Mouse (Mus musculus): ENCODE data around the gene Zmat3. TPM values are rescaled to one million over a fixed set of nuclear protein-coding genes. Genes with fewer than 3 reads are reported as not detected.
A peak's percentile ranks its signal among the peaks of the same experiment; 100 is the strongest.

Zmat3 gene
- polyA plus RNA-seq, 1 experiment from 2014 or later, result 4.9 TPM

DNA sequence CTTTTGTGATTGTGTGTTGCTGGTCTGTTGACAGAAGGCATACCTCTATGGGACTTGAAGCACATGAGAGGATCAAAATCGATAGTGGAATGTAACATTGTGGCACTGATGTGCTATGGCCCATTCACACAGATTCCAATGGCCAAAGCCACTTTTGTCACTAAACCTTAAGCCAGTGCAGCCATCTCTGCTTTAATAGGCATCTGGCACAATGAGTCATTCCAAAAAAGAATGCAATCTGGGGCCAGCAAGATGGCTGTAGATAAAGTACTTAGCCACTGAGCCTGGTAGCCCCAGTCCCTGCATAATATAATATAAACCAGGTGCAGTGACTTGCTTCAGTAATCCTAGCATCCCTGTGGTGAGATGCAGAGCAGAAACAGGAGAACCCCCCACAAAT is 1.7 kb upstream of the Zmat3 start:
- ATAC-seq (ENCODE audit: insufficient number of reproducible peaks, insufficient read depth, low FRiP score, low read depth), result no peak
- WGBS, result 74% methylated on average over 1 of the region's 1 CpGs

DNA sequence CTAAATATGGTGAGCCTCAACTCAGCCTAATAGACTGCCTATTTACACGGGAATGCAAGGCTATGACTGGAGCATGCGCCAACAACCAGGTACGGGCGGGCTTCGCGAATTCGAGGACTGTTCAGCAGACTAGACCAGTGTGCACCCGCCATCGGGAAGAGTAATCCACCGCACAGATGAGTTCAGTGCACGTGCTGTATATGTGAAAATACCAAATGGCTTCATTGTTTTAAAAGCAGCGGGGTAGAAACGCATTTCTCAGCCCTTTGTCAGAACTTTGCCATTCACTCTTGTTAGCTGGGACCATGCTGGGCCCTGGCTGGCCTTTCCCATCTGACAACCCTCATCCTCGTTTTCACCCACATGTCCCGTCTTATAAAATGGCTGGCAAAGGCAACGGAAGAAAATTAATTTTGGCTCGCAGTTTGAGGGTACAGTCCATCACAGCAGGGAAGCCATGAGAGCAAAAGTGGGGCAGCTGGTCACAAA is 476 bp upstream of the Zmat3 start:
- WGBS, result 58% methylated on average over 17 of the region's 17 CpGs
- no peaks in the 10 kb centered on the region for H3K9me3 ChIP-seq (ENCODE audit: control insufficient read depth, low read length)
- H3K36me3 ChIP-seq (ENCODE audit: control insufficient read depth, insufficient read depth, low read length), result no peaks in the 10 kb centered on the region
- peaks cover 4 to 7% of the 10 kb centered on the region in 2 experiments for H3K4me1 ChIP-seq (ENCODE audit: control insufficient read depth in 2 of 2, insufficient read depth in 2 of 2, low read length in 2 of 2)
- ATAC-seq (ENCODE audit: insufficient number of reproducible peaks, insufficient read depth, low FRiP score, low read depth), result no peak
- peak overlapping the region; percentile 87 for H3K4me2 ChIP-seq (ENCODE audit: low read length)
- peak overlapping the region; percentile 86 for H3K9ac ChIP-seq (ENCODE audit: low read length)
- H3K4me3 ChIP-seq (ENCODE audit: control insufficient read depth in 1 of 2, insufficient read depth in 1 of 2, low read depth in 1 of 2, low read length in 2 of 2), result peak overlapping the region; percentile 77 to 92; a peak in 3 of 4 replicates
- H3K27ac ChIP-seq (replicated peaks in 1 of 2; ENCODE audit: control insufficient read depth in 1 of 2, insufficient read depth in 1 of 2, low read depth in 2 of 2, low read length in 2 of 2), result no peak overlapping the region
- no peaks in the 10 kb centered on the region for H3K27me3 ChIP-seq (ENCODE audit: control insufficient read depth, insufficient read depth, low read length)

More for the DNA sequence above, 1.7 kb upstream of the Zmat3 start:
- H3K9ac ChIP-seq (ENCODE audit: low read length), result no peak overlapping the region
- H3K9me3 ChIP-seq (ENCODE audit: control insufficient read depth, low read length), result no peaks in the 10 kb centered on the region
- H3K36me3 ChIP-seq (ENCODE audit: control insufficient read depth, insufficient read depth, low read length), result no peaks in the 10 kb centered on the region
- no peak overlapping the region for H3K4me3 ChIP-seq (ENCODE audit: control insufficient read depth in 1 of 2, insufficient read depth in 1 of 2, low read depth in 1 of 2, low read length in 2 of 2)
- H3K27me3 ChIP-seq (ENCODE audit: control insufficient read depth, insufficient read depth, low read length), result no peaks in the 10 kb centered on the region
- H3K4me1 ChIP-seq (ENCODE audit: control insufficient read depth in 2 of 2, insufficient read depth in 2 of 2, low read length in 2 of 2), result peaks cover 4 to 7% of the 10 kb centered on the region in 2 experiments
- H3K4me2 ChIP-seq (ENCODE audit: low read length), result no peak overlapping the region
- H3K27ac ChIP-seq (replicated peaks in 1 of 2; ENCODE audit: control insufficient read depth in 1 of 2, insufficient read depth in 1 of 2, low read depth in 2 of 2, low read length in 2 of 2), result no peak overlapping the region

DNA sequence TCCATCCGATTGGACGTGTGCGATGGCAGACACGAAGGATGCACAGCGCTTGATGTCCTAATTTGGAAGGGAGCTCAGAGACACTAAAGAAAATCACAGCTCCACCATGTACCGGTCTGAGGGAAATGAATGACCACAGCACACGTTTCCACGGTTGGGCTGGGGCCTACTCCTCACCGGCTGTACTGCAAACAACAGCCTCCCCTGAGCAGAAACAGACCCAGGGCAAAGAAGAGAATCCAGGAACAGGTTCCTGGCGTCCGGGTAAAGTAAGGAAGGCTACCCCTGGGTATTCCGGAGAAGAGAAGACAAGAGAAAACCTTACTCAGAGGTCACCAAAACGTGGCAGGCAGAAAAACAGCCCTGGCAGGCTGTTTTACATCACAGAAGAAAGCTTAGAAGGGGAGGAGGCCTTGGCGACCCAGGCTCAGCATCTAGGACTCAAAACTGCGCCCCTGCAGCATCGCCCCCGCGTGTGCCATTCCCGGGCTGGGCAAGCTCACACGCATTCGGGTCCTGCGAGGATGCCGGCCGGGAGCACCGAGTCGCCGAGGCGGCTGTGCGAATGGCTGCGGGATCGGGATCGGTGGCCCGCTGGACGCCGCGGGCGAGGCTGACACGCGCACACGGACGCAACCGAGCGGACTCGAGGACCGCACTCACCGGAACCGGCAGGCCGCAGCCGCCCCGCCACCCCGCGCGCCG is 821 bp downstream of the Zmat3 start:
- Histone ChIP-seq H3K27me3 (ENCODE audit: control insufficient read depth, insufficient read depth, low read length) (no peaks in the 10 kb centered on the region), H3K9me3 (ENCODE audit: control insufficient read depth, low read length) (no peaks in the 10 kb centered on the region), H3K4me3 (ENCODE audit: control insufficient read depth in 1 of 2, insufficient read depth in 1 of 2, low read depth in 1 of 2, low read length in 2 of 2) (peak overlapping the region; percentile 77 to 92), H3K36me3 (ENCODE audit: control insufficient read depth, insufficient read depth, low read length) (no peaks in the 10 kb centered on the region), H3K4me2 (ENCODE audit: low read length) (peak overlapping the region; percentile 87), H3K27ac (replicated peaks in 1 of 2; ENCODE audit: control insufficient read depth in 1 of 2, insufficient read depth in 1 of 2, low read depth in 2 of 2, low read length in 2 of 2) (peak overlapping the region; percentile 36 to 74), H3K4me1 (ENCODE audit: control insufficient read depth in 2 of 2, insufficient read depth in 2 of 2, low read length in 2 of 2) (peaks cover 9 to 13% of the 10 kb centered on the region in 2 experiments), H3K9ac (ENCODE audit: low read length) (peak overlapping the region; percentile 86)
- WGBS, result under 1% methylated on average over 54 of the region's 54 CpGs
- peak; percentile 45; the same call in 1 of the 2 replicates for ATAC-seq (ENCODE audit: insufficient number of reproducible peaks, insufficient read depth, low FRiP score, low read depth)

DNA sequence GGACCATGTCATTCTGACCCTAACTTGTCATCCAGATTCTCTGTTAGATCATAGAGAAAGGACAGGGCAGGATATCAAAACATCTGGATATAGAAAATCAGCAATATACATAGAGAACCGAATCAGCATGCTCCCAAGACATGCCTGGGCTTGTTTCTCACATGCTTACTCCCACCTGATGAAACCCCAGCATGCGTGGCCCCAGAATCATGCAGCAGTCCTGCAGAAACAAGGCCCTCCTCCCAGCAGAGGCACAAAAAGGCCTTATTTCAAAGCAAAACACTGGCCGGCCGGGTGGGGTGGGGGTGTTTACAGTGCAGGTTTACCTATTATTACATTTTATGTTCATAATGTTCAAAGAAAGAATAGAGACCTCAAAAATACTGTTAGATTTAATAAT is 1.6 kb downstream of the Zmat3 start:
- no peaks in the 10 kb centered on the region for H3K27me3 ChIP-seq (ENCODE audit: control insufficient read depth, insufficient read depth, low read length)
- peak overlapping the region; percentile 87 for H3K4me2 ChIP-seq (ENCODE audit: low read length)
- H3K9me3 ChIP-seq (ENCODE audit: control insufficient read depth, low read length), result no peaks in the 10 kb centered on the region
- no peak overlapping the region for H3K27ac ChIP-seq (replicated peaks in 1 of 2; ENCODE audit: control insufficient read depth in 1 of 2, insufficient read depth in 1 of 2, low read depth in 2 of 2, low read length in 2 of 2)
- H3K36me3 ChIP-seq (ENCODE audit: control insufficient read depth, insufficient read depth, low read length), result no peaks in the 10 kb centered on the region
- WGBS, result 69% methylated on average over 4 of the region's 4 CpGs
- H3K9ac ChIP-seq (ENCODE audit: low read length), result peak overlapping the region; percentile 86
- no peak overlapping the region for H3K4me3 ChIP-seq (ENCODE audit: control insufficient read depth in 1 of 2, insufficient read depth in 1 of 2, low read depth in 1 of 2, low read length in 2 of 2)
- peaks cover 9 to 13% of the 10 kb centered on the region in 2 experiments for H3K4me1 ChIP-seq (ENCODE audit: control insufficient read depth in 2 of 2, insufficient read depth in 2 of 2, low read length in 2 of 2)
- no peak for ATAC-seq (ENCODE audit: insufficient number of reproducible peaks, insufficient read depth, low FRiP score, low read depth)

DNA sequence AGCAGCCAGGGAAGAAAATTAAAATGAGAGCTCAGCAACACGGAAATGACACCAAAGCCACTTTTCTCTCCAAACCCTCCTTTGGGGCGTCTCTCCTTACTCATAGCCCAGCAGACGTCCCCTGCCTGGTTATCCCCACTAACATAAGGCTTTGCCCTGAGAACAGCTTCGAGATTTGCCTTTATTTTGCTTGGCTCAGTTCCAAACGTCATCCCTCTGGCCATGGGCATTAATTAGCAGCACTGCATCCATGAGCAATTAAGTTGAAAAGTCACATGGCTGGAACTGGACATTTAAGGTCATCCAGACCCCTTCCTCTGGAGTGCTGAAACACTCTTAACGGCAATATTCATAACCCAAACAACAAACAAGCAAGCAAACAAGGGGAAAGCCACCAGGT is 4.6 kb downstream of the Zmat3 start:
- H3K4me1 ChIP-seq (ENCODE audit: control insufficient read depth in 2 of 2, insufficient read depth in 2 of 2, low read length in 2 of 2), result peaks cover 8 to 12% of the 10 kb centered on the region in 2 experiments
- H3K27me3 ChIP-seq (ENCODE audit: control insufficient read depth, insufficient read depth, low read length), result no peaks in the 10 kb centered on the region
- H3K4me2 ChIP-seq (ENCODE audit: low read length), result no peak overlapping the region
- H3K27ac ChIP-seq (replicated peaks in 1 of 2; ENCODE audit: control insufficient read depth in 1 of 2, insufficient read depth in 1 of 2, low read depth in 2 of 2, low read length in 2 of 2), result no peak overlapping the region
- ATAC-seq (ENCODE audit: insufficient number of reproducible peaks, insufficient read depth, low FRiP score, low read depth), result no peak
- H3K9ac ChIP-seq (ENCODE audit: low read length), result no peak overlapping the region
- no peak overlapping the region for H3K4me3 ChIP-seq (ENCODE audit: control insufficient read depth in 1 of 2, insufficient read depth in 1 of 2, low read depth in 1 of 2, low read length in 2 of 2)
- no peaks in the 10 kb centered on the region for H3K9me3 ChIP-seq (ENCODE audit: control insufficient read depth, low read length)
- WGBS, result 62% methylated on average over 6 of the region's 6 CpGs
- no peaks in the 10 kb centered on the region for H3K36me3 ChIP-seq (ENCODE audit: control insufficient read depth, insufficient read depth, low read length)

DNA sequence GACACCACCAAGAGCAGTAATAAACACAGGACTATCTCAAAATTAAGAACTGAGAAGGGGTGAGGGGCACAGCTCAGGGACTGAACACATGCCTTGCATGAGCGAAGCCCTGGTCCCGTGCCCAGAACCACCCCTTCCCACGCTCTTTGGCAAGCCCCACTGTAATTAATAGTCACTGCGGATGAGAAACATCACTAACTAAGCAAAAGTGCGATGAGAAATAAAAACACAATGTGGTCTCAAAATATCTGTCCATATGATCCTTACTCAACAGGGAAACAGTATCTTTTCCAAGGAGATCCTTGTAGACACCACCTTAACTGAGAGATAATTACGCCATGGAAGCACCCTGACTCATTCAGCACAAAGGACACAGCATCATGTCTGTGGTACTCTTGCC is 17.9 kb downstream of the Zmat3 start:
- no peak overlapping the region for H3K4me3 ChIP-seq (ENCODE audit: control insufficient read depth in 1 of 2, insufficient read depth in 1 of 2, low read depth in 1 of 2, low read length in 2 of 2)
- no peak overlapping the region for H3K9ac ChIP-seq (ENCODE audit: low read length)
- 86% methylated on average over 6 of the region's 6 CpGs for WGBS
- H3K27ac ChIP-seq (replicated peaks in 1 of 2; ENCODE audit: control insufficient read depth in 1 of 2, insufficient read depth in 1 of 2, low read depth in 2 of 2, low read length in 2 of 2), result no peak overlapping the region
- no peak for ATAC-seq (ENCODE audit: insufficient number of reproducible peaks, insufficient read depth, low FRiP score, low read depth)
- no peaks in the 10 kb centered on the region for H3K9me3 ChIP-seq (ENCODE audit: control insufficient read depth, low read length)
- H3K4me2 ChIP-seq (ENCODE audit: low read length), result no peak overlapping the region
- H3K36me3 ChIP-seq (ENCODE audit: control insufficient read depth, insufficient read depth, low read length), result peaks cover 14% of the 10 kb centered on the region
- H3K27me3 ChIP-seq (ENCODE audit: control insufficient read depth, insufficient read depth, low read length), result no peaks in the 10 kb centered on the region
- H3K4me1 ChIP-seq (ENCODE audit: control insufficient read depth in 2 of 2, insufficient read depth in 2 of 2, low read length in 2 of 2), result no peaks in the 10 kb centered on the region

DNA sequence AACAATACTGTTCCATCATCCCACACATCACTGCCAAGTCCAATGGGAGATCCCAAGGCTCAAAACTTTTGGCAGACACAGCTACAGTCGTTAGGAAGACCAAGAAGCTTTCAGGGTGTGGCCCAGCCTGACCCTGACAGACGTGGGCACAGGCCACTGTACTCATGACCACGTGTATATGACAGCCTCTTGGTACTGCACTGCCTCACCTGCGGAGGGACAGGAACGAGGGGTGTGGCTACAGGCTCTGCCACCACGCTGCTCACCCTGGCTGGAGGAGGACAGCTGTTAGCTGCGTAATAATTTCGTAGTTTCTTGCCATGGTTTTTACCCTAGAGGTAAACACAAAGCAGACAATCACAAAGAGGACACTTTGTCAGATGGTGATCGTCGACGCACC is 20.6 kb downstream of the Zmat3 start:
- no peaks in the 10 kb centered on the region for H3K27me3 ChIP-seq (ENCODE audit: control insufficient read depth, insufficient read depth, low read length)
- no peak overlapping the region for H3K4me3 ChIP-seq (ENCODE audit: control insufficient read depth in 1 of 2, insufficient read depth in 1 of 2, low read depth in 1 of 2, low read length in 2 of 2)
- ATAC-seq (ENCODE audit: insufficient number of reproducible peaks, insufficient read depth, low FRiP score, low read depth), result no peak
- H3K36me3 ChIP-seq (ENCODE audit: control insufficient read depth, insufficient read depth, low read length), result peaks cover 30% of the 10 kb centered on the region
- H3K4me2 ChIP-seq (ENCODE audit: low read length), result no peak overlapping the region
- no peak overlapping the region for H3K27ac ChIP-seq (replicated peaks in 1 of 2; ENCODE audit: control insufficient read depth in 1 of 2, insufficient read depth in 1 of 2, low read depth in 2 of 2, low read length in 2 of 2)
- H3K9ac ChIP-seq (ENCODE audit: low read length), result no peak overlapping the region
- H3K4me1 ChIP-seq (ENCODE audit: control insufficient read depth in 2 of 2, insufficient read depth in 2 of 2, low read length in 2 of 2), result no peaks in the 10 kb centered on the region
- 80% methylated on average over 11 of the region's 11 CpGs for WGBS
- H3K9me3 ChIP-seq (ENCODE audit: control insufficient read depth, low read length), result no peaks in the 10 kb centered on the region

DNA sequence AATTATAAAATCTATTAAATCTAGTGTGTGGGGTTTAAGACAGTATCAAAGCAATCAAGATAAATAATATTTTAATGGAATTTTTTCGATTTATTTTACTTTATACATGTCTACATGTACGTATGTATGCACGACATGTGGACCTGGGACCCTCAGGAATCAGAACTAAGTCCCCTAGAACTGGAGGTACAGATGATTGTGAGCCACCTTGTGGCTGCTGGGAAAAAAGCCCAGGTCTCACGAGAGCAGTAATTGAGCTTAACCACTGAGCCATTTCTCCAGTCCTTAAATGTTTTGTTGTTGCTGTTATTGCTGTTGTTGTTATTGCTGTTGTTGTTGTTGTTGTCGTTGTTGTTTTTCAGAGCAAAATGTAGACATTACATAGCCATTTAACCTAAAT is 21.0 kb downstream of the Zmat3 start:
- Histone ChIP-seq H3K27me3 (ENCODE audit: control insufficient read depth, insufficient read depth, low read length) (no peaks in the 10 kb centered on the region), H3K9ac (ENCODE audit: low read length) (no peak overlapping the region), H3K36me3 (ENCODE audit: control insufficient read depth, insufficient read depth, low read length) (peaks cover 30% of the 10 kb centered on the region), H3K4me2 (ENCODE audit: low read length) (no peak overlapping the region), H3K4me3 (ENCODE audit: control insufficient read depth in 1 of 2, insufficient read depth in 1 of 2, low read depth in 1 of 2, low read length in 2 of 2) (no peak overlapping the region), H3K27ac (replicated peaks in 1 of 2; ENCODE audit: control insufficient read depth in 1 of 2, insufficient read depth in 1 of 2, low read depth in 2 of 2, low read length in 2 of 2) (no peak overlapping the region), H3K9me3 (ENCODE audit: control insufficient read depth, low read length) (no peaks in the 10 kb centered on the region), H3K4me1 (ENCODE audit: control insufficient read depth in 2 of 2, insufficient read depth in 2 of 2, low read length in 2 of 2) (no peaks in the 10 kb centered on the region)
- no peak for ATAC-seq (ENCODE audit: insufficient number of reproducible peaks, insufficient read depth, low FRiP score, low read depth)
- 68% methylated on average over 5 of the region's 5 CpGs for WGBS

Measured in heart, embryonic 14.5 days (tissue).